Mouse (Mus musculus) B cell, adult 62 days (primary cell): ENCODE results near the gene Slc32a1. TPM values are rescaled to one million over a fixed set of nuclear protein-coding genes. Genes with fewer than 3 reads are reported as not detected.

Source experiments
- total RNA-seq: library from RNA; stranded (reverse); gene quantifications from 4 replicates; pipeline ENCODE4 v1.2.4, GENCODE M21; 2023

The Slc32a1 gene
- total RNA-seq: 0.39 to 0.49 TPM (median 0.44 TPM) in 3 of 4 replicates, not detected in the other

DNA sequence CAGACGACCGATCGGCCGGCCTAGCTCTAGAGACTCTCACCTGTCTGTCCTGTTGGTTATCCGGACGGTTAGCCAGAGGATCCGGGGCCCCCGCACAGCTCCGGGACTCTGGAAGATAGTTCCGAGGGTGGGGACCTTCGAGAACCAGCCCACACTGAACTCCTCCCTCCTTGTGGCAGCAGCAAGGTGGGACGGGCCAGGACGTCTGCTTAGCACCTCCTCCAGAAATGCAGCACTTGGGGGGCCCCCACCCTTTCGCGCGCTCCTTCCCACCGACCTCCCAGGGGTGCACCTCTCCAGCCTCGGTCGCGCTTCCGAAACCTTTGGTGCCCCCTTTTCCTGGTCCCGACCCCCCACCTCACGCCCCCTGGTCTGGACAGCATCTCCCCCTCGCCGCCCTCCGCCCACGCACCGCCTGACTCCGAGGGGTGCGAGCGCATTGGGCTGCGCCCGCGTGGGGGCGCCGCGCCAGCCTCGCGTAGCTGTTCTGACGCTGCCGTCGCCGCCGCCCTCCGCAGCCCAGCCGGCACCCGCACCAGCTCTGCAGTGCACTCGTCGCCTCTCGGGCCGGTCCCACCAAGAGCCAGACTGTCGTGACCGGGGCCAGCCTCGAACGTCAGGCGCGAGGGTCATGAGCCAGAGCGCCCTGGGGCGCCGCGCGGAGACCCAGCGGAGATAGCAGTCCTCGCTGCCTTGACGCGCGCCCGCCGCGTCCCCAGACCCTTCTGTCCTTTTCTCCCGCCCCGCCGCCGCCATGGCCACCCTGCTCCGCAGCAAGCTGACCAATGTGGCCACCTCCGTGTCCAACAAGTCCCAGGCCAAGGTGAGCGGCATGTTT lies at the start of gene Slc32a1:
Slc32a1 (plus strand) TSS at position 280 of the 838 bp plus-strand sequence.

GRCm38 (mm10) chr2:158624718-158625222 lies 14.2 kb downstream of the Slc32a1 start, which contains the start of gene Actr5:
Actr5 (plus strand) TSS chr2:158624888.

GRCm38 (mm10) chr2:158665098-158665497 lies 54.5 kb downstream of the Slc32a1 start, which contains the start of gene Ppp1r16b:
Ppp1r16b (plus strand) TSS chr2:158665398.

Other genes starting within 250 kb of the Slc32a1 start
- not detected in 4 replicates for gene Snhg11, start 235.1 kb upstream of the Slc32a1 start, total RNA-seq
- gene Ralgapb, start 200.9 kb upstream of the Slc32a1 start, total RNA-seq: 59.7 to 72.3 TPM (median 66.7 TPM) in 4 replicates
- 1.9 to 4.4 TPM (median 2.5 TPM) in 4 replicates for gene Adig, start 108.2 kb upstream of the Slc32a1 start, total RNA-seq
- gene Arhgap40, start 98.0 kb upstream of the Slc32a1 start, total RNA-seq: 0.67 TPM in 1 of 4 replicates, not detected in the others
- gene Actr5, start 14.1 kb downstream of the Slc32a1 start, total RNA-seq: 49.2 to 53.1 TPM (median 50.0 TPM) in 4 replicates
- gene Ppp1r16b, start 54.6 kb downstream of the Slc32a1 start, total RNA-seq: 181 to 208 TPM (median 186 TPM) in 4 replicates
- gene Fam83d, start 157.3 kb downstream of the Slc32a1 start, total RNA-seq: 1.4 to 3.0 TPM (median 2.6 TPM) in 4 replicates
- gene Dhx35, start 184.0 kb downstream of the Slc32a1 start, total RNA-seq: 32.2 to 36.4 TPM (median 34.7 TPM) in 4 replicates